Comparison of ENCODE assay signal across 9 mouse cellular contexts in genomic region chr15:77220137-77220536, GRCm38 (mm10).
A peak's percentile ranks its signal among the peaks of the same experiment; 100 is the strongest.
DNase-seq lines count a peak whose midpoint lies in the region; ATAC-seq and TF ChIP-seq lines count a peak whose summit lies in the region.
"Had no signal": no experiment of that assay in that cellular context is flagged by ENCODE, and none has a peak within 500 bp of the region (broad histone marks: within the 10 kb centered on the region; RNA-seq: fewer than 3 reads in every experiment).

No protein-coding gene starts in this region.

- H3K4me3 ChIP-seq in liver, adult 2 months (ENCODE audit: insufficient read depth, low read depth, low read length), result no peak overlapping the region
- H3K4me3 ChIP-seq in stomach, postnatal 0 days (ENCODE audit: low read depth, low read length), result no peak overlapping the region
- H3K4me3 ChIP-seq: megakaryocyte, embryonic 14.5 days had no signal

- no peak for TF ChIP-seq POLR2A in liver, adult 2 months (IDR thresholded peaks at IDR 0.05; ENCODE audit: extremely low read depth, insufficient read depth, low read length)

- H3K9me3 ChIP-seq in stomach, postnatal 0 days (ENCODE audit: control insufficient read depth, low read length), result no peaks in the 10 kb centered on the region
- H3K9me3 ChIP-seq: megakaryocyte, embryonic 14.5 days had no signal

- TF ChIP-seq CTCF in liver, adult 2 months (IDR thresholded peaks at IDR 0.05; ENCODE audit: low read depth, low read length), result peak; percentile 74
- TF ChIP-seq CTCF in stomach, postnatal 0 days (IDR thresholded peaks at IDR 0.05; ENCODE audit: low read depth), result peak; percentile 79

- no peaks in the 10 kb centered on the region for H3K36me3 ChIP-seq in liver, adult 2 months (ENCODE audit: control insufficient read depth, insufficient read depth, low read length)
- no peaks in the 10 kb centered on the region for H3K36me3 ChIP-seq in stomach, postnatal 0 days (ENCODE audit: control insufficient read depth, insufficient read depth, low read length)

- no peaks in the 10 kb centered on the region for H3K27me3 ChIP-seq in liver, adult 2 months (ENCODE audit: control insufficient read depth, insufficient read depth, low read length)
- no peaks in the 10 kb centered on the region for H3K27me3 ChIP-seq in stomach, postnatal 0 days (ENCODE audit: control insufficient read depth, insufficient read depth, low read length)

- intact Hi-C loops in left cerebral cortex, postnatal 4 days (cut with DNase I), result loop anchor here (10.0 kb wide), 2 partner anchors 85 to 115 kb away; partner anchors contain the start of gene Rbfox2
- intact Hi-C loops in left cerebral cortex, postnatal 14 days (cut with DNase I), result loop anchor here (5.0 kb wide), 1 partner anchor 68 kb away; no protein-coding TSS in a partner anchor

- ATAC-seq in stomach, postnatal 0 days (ENCODE audit: low FRiP score, low TSS enrichment), result peak; percentile 76
- no peak for ATAC-seq in inflammation-experienced regulatory T-cells, adult 6 months

- no peak for TF ChIP-seq EP300 in stomach, postnatal 0 days (optimal IDR thresholded peaks at IDR 0.05)

- H3K4me2 ChIP-seq in stomach, postnatal 0 days (replicated peaks; ENCODE audit: low read depth), result no peak overlapping the region

- no peak overlapping the region for H3K27ac ChIP-seq in liver, adult 2 months (replicated peaks; ENCODE audit: insufficient read depth, low read depth, low read length)
- H3K27ac ChIP-seq in stomach, postnatal 0 days (replicated peaks), result peak overlapping the region; percentile 46; the same call in 1 of the 2 replicates

- H3K4me1 ChIP-seq in liver, adult 2 months (ENCODE audit: control insufficient read depth, insufficient read depth, low read length), result peaks cover 5% of the 10 kb centered on the region; the same call in 1 of the 2 replicates
- peaks cover 18% of the 10 kb centered on the region for H3K4me1 ChIP-seq in stomach, postnatal 0 days (replicated peaks; ENCODE audit: control insufficient read depth, insufficient read depth)
- H3K4me1 ChIP-seq: megakaryocyte, embryonic 14.5 days had no signal

- DNase-seq in left cerebral cortex, postnatal 4 days, result peak; percentile 17
- DNase-seq in left cerebral cortex, postnatal 14 days (ENCODE audit: low spot score in 2 of 2), result no peak
- peak; percentile 75 to 80 for DNase-seq in adrenal gland, postnatal 36 days
- peak; percentile 47 to 64 for DNase-seq in heart, adult 9 months (ENCODE audit: low spot score in 2 of 2)
- peak; percentile 90 for DNase-seq in liver, adult 2 months (ENCODE audit: extremely low read depth, low read depth, low spot score)
- DNase-seq in stomach, postnatal 0 days (ENCODE audit: low spot score), result peak; percentile 64
- no peak for DNase-seq in layer of hippocampus, adult 18-20 months (ENCODE audit: low spot score in 2 of 2)

- peaks cover 31% of the 10 kb centered on the region for H3K79me2 ChIP-seq in liver, adult 2 months (ENCODE audit: control insufficient read depth, insufficient read depth, low read length)

- no peak overlapping the region for H3K9ac ChIP-seq in liver, adult 2 months (ENCODE audit: low read depth, low read length)
- no peak overlapping the region for H3K9ac ChIP-seq in stomach, postnatal 0 days (ENCODE audit: low read length)

Comparison
In these comparisons a context has a peak if more than half of its experiments do, and no peak if none do; other contexts are left out.
1. DNase-seq: peak in left cerebral cortex, postnatal 4 days (single experiment), adrenal gland, postnatal 36 days (2 of 2), heart, adult 9 months (2 of 2), liver, adult 2 months (single experiment) and stomach, postnatal 0 days (single experiment); none in left cerebral cortex, postnatal 14 days (0 of 2) and layer of hippocampus, adult 18-20 months (0 of 2).